Mouse (Mus musculus): ENCODE results near the gene Col25a1. TPM values are rescaled to one million over a fixed set of nuclear protein-coding genes. Genes with fewer than 3 reads are reported as not detected.
A peak's percentile ranks its signal among the peaks of the same experiment; 100 is the strongest.

Gene Col25a1
- polyA plus RNA-seq, 1 experiment = not detected

GRCm38 (mm10) chr3:130157551-130157950, 26.2 kb downstream of the Col25a1 start:
- Histone ChIP-seq H3K4me1 (ENCODE audit: control insufficient read depth, insufficient read depth, low read length) (no peaks in the 10 kb centered on the region), H3K4me3 (ENCODE audit: insufficient read depth, low read length) (no peak overlapping the region), H3K27ac (ENCODE audit: insufficient read depth, low read depth, low read length) (no peak overlapping the region)
- TF ChIP-seq POLR2A (IDR thresholded peaks at IDR 0.05; ENCODE audit: borderline replicate concordance, low read depth, low read length) (no peak), CTCF (IDR thresholded peaks at IDR 0.05; ENCODE audit: low read depth, low read length) (no peak)

DNA sequence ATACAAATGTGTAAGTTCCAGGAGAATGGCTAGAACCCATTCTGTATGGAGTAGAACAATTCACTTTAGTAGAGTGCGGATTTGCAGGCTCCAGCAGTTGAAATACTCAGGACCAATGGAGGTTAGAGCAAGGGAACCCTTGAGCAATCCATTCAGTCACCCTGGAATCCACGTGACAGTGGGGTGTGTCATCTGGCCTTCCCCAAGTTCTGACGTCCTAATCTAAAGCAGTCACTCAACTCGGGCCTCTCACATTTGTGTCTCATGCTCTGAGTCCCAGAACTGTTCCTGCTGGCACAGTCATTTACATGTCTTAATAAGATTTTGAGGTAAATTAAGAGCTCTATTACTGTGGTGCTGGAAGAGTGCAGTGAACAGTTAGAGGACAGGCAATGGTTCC, 28.6 kb downstream of the Col25a1 start:
- TF ChIP-seq POLR2A (IDR thresholded peaks at IDR 0.05; ENCODE audit: borderline replicate concordance, low read depth, low read length) (no peak), CTCF (IDR thresholded peaks at IDR 0.05; ENCODE audit: low read depth, low read length) (no peak)
- Histone ChIP-seq H3K4me3 (ENCODE audit: insufficient read depth, low read length) (no peak overlapping the region), H3K4me1 (ENCODE audit: control insufficient read depth, insufficient read depth, low read length) (no peaks in the 10 kb centered on the region), H3K27ac (ENCODE audit: insufficient read depth, low read depth, low read length) (no peak overlapping the region)

DNA sequence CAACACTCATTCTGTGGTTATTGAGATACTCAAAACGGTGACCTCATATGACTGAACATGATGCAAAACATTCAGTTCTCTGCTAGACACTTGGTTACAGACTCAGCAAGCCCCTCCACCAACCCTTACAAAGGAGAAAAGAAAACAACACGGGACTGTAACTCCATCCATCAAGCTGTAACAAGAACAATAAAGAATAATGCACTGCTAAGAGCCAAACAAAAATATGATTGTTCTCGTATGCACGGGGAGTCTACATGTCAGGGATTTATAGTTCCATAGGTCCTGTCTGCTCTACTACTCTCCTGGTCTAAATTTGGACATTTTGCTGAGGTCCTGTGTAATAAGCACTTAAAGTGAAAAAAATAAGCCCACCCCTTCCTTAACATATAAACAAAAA, 29.6 kb downstream of the Col25a1 start:
- TF ChIP-seq POLR2A (IDR thresholded peaks at IDR 0.05; ENCODE audit: borderline replicate concordance, low read depth, low read length) (no peak), CTCF (IDR thresholded peaks at IDR 0.05; ENCODE audit: low read depth, low read length) (no peak)
- H3K27ac ChIP-seq (ENCODE audit: insufficient read depth, low read depth, low read length) = no peak overlapping the region
- no peaks in the 10 kb centered on the region for H3K4me1 ChIP-seq (ENCODE audit: control insufficient read depth, insufficient read depth, low read length)
- no peak overlapping the region for H3K4me3 ChIP-seq (ENCODE audit: insufficient read depth, low read length)

- TF ChIP-seq POLR2A (IDR thresholded peaks at IDR 0.05; ENCODE audit: borderline replicate concordance, low read depth, low read length) (no peak), CTCF (IDR thresholded peaks at IDR 0.05; ENCODE audit: low read depth, low read length) (no peak)
- no peaks in the 10 kb centered on the region for H3K4me1 ChIP-seq (ENCODE audit: control insufficient read depth, insufficient read depth, low read length)
- H3K27ac ChIP-seq (ENCODE audit: insufficient read depth, low read depth, low read length) = no peak overlapping the region
- no peak overlapping the region for H3K4me3 ChIP-seq (ENCODE audit: insufficient read depth, low read length)
Observed at GRCm38 (mm10) chr3:130161323-130161917, 30.1 kb downstream of the Col25a1 start.

GRCm38 (mm10) chr3:130166875-130167274, 35.6 kb downstream of the Col25a1 start:
- H3K4me1 ChIP-seq (ENCODE audit: control insufficient read depth, insufficient read depth, low read length) = no peaks in the 10 kb centered on the region
- no peak overlapping the region for H3K27ac ChIP-seq (ENCODE audit: insufficient read depth, low read depth, low read length)
- H3K4me3 ChIP-seq (ENCODE audit: insufficient read depth, low read length) = no peak overlapping the region
- TF ChIP-seq CTCF (IDR thresholded peaks at IDR 0.05; ENCODE audit: low read depth, low read length) (no peak), POLR2A (IDR thresholded peaks at IDR 0.05; ENCODE audit: borderline replicate concordance, low read depth, low read length) (no peak)

DNA sequence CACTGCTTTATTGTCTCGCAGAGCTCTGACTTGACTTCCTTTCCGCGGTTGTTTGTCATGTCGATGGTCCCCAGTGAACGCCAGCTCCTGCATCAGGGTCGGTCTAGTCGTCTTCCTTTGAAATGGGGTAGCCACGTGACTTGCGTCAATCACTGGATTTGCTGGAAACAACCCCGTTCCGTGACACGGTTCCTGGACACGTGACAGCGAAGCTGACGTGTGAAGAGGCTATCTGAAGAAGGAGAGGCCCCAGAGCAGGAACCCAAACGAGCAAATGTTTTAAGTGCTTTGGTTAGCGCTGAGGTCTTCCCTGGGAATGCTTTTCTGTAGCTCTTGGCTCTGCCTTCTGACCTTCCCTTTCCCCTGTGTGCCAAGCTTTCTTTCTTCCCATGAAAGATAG, 41.5 kb downstream of the Col25a1 start:
- Histone ChIP-seq H3K27ac (ENCODE audit: insufficient read depth, low read depth, low read length) (no peak overlapping the region), H3K4me1 (ENCODE audit: control insufficient read depth, insufficient read depth, low read length) (no peaks in the 10 kb centered on the region), H3K4me3 (ENCODE audit: insufficient read depth, low read length) (no peak overlapping the region)
- TF ChIP-seq CTCF (IDR thresholded peaks at IDR 0.05; ENCODE audit: low read depth, low read length) (no peak), POLR2A (IDR thresholded peaks at IDR 0.05; ENCODE audit: borderline replicate concordance, low read depth, low read length) (no peak)

DNA sequence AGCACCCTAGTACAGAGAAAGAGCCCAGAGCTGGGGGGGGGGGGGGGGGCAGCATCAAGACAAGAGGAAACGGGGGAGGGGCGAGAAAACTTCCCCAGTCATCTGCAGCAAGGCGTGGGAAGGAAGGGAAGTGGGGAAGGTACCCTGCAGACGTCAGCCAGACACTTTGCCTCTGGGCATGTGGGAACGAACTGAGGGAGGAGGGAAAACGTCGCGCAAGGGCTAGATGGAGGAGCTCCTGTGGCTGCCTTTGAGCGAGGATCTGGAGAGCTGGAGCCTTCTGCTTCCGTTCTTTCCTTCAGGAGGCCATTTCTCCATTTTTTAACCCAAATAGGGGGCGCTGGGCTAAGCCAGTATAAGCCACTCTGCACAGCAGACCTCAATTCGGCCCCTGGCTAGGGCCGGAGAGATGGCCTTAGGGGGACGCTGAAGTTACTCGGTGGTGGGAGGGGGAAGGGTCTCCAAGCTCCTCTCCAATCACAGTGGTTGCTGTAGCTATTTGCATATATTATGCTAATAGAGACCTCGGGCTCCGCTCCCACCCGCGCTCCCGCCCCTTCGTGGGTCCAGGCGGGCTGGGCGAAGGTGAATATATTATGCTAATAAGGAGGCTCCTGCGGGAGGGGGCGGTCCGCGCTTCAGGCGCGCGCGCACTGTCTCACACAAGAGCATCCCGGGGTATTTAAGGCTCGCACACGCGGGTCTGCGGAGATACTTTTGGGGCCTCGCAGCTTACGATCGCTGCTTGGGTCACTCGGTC, 49.1 kb downstream of the Col25a1 start:
- Histone ChIP-seq H3K4me1 (ENCODE audit: control insufficient read depth, insufficient read depth, low read length) (no peaks in the 10 kb centered on the region), H3K27ac (ENCODE audit: insufficient read depth, low read depth, low read length) (no peak overlapping the region), H3K4me3 (ENCODE audit: insufficient read depth, low read length) (peak overlapping the region; percentile 51)
- TF ChIP-seq POLR2A (IDR thresholded peaks at IDR 0.05; ENCODE audit: borderline replicate concordance, low read depth, low read length) (no peak), CTCF (IDR thresholded peaks at IDR 0.05; ENCODE audit: low read depth, low read length) (no peak)

DNA sequence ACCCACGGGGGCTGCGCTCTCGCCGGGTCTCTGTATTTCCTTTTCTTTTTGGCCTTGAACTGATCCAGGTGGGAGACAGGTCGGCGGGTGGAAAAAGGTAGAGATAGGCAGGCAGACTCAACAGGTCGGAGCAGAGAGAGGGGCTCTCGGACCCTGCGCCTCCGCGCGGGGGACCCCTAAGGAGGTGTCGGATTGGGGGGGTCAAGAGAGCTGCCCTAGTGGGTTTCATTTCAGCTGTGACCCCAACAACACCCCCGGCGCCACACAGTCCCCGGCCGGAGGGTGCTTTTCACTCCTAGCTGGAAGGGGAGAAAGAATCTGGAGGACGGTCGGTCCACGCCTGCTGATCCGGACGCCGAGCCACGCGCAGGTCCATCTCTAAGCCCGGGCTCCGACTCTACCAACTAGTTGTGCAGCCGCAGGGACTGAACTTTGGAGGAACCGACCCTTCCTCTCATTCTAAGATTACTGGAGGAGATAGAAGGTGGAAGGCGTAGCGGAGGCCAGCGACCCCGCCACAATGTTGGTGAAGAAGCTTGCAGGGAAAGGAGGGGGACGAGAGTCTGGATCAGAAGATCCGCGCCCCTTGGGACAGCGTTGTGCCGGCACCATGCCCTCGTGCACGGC, 49.8 kb downstream of the Col25a1 start:
- Histone ChIP-seq H3K27ac (ENCODE audit: insufficient read depth, low read depth, low read length) (no peak overlapping the region), H3K4me1 (ENCODE audit: control insufficient read depth, insufficient read depth, low read length) (no peaks in the 10 kb centered on the region), H3K4me3 (ENCODE audit: insufficient read depth, low read length) (peak overlapping the region; percentile 51)
- TF ChIP-seq CTCF (IDR thresholded peaks at IDR 0.05; ENCODE audit: low read depth, low read length) = no peak
- TF ChIP-seq POLR2A (IDR thresholded peaks at IDR 0.05; ENCODE audit: borderline replicate concordance, low read depth, low read length) = no peak

- TF ChIP-seq CTCF (IDR thresholded peaks at IDR 0.05; ENCODE audit: low read depth, low read length) (no peak), POLR2A (IDR thresholded peaks at IDR 0.05; ENCODE audit: borderline replicate concordance, low read depth, low read length) (no peak)
- no peak overlapping the region; the same call in 1 of the 2 replicates for H3K4me3 ChIP-seq (ENCODE audit: insufficient read depth, low read length)
- no peak overlapping the region for H3K27ac ChIP-seq (ENCODE audit: insufficient read depth, low read depth, low read length)
Observed at GRCm38 (mm10) chr3:130181591-130181980, 50.3 kb downstream of the Col25a1 start.

DNA sequence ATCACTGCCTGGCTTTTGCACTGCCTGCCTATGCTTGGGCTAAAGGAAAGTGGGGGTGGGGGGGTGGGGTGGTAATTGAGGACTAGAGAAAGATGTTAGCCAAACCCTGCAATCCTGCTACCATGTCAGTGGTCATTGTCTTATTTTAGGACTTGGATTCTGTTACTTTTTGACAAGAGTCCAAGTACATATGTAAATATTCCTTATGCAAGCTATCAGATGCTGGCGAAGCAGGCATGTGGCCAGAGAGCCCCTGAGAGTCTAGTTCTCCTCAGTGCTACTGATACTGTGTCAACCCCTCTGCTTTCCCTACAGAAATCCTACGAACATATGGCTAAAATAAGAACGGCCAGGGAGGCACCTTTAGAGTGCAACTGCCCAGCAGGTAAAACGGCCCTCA, 51.1 kb downstream of the Col25a1 start:
- no peak overlapping the region for H3K27ac ChIP-seq (ENCODE audit: insufficient read depth, low read depth, low read length)
- H3K4me1 ChIP-seq (ENCODE audit: control insufficient read depth, insufficient read depth, low read length) = no peaks in the 10 kb centered on the region
- TF ChIP-seq CTCF (IDR thresholded peaks at IDR 0.05; ENCODE audit: low read depth, low read length) (no peak), POLR2A (IDR thresholded peaks at IDR 0.05; ENCODE audit: borderline replicate concordance, low read depth, low read length) (no peak)
- no peak overlapping the region for H3K4me3 ChIP-seq (ENCODE audit: insufficient read depth, low read length)

More at GRCm38 (mm10) chr3:130181591-130181980, 50.3 kb downstream of the Col25a1 start:
- no peaks in the 10 kb centered on the region for H3K4me1 ChIP-seq (ENCODE audit: control insufficient read depth, insufficient read depth, low read length)
